Mouse (Mus musculus) limb, embryonic 12.5 days (tissue): ENCODE results near the gene Chmp3. TPM values are rescaled to one million over a fixed set of nuclear protein-coding genes. Genes with fewer than 3 reads are reported as not detected.

Source experiments
- ATAC-seq: fragments of 200-750 bp; cut with Nextera tagmentation; 2 replicates; pipeline ENCODE4 v1.8.0; 2017; ENCODE audit warnings: low read depth, moderate TSS enrichment; ENCODE audit not compliant: insufficient number of reproducible peaks, insufficient read depth, low FRiP score, low TSS enrichment
- H3K27ac ChIP-seq: fragments of 300-500 bp; sonication (generic); 2 replicates; pipeline ENCODE4 v1.5.1; 2016; ENCODE audit warnings: mild to moderate bottlenecking, moderate library complexity
- H3K27me3 ChIP-seq: fragments of 300-500 bp; sonication (generic); 2 replicates; pipeline ENCODE4 v1.6.1; 2016; ENCODE audit warnings: mild to moderate bottlenecking, moderate library complexity
- H3K36me3 ChIP-seq: fragments of 300-500 bp; sonication (generic); 2 replicates; pipeline ENCODE4 v1.6.1; 2016; ENCODE audit warnings: mild to moderate bottlenecking, moderate library complexity
- H3K4me1 ChIP-seq: fragments of 300-500 bp; sonication (generic); replicated peaks from 2 replicates; pipeline ENCODE4 v1.6.1; 2016
- H3K4me2 ChIP-seq: fragments of 300-500 bp; sonication (generic); 2 replicates; pipeline ENCODE4 v1.6.1; 2016; ENCODE audit warnings: mild to moderate bottlenecking, moderate library complexity
- H3K4me3 ChIP-seq: fragments of 300-500 bp; sonication (generic); replicated peaks from 2 replicates; pipeline ENCODE4 v1.5.1; 2016; ENCODE audit warnings: mild to moderate bottlenecking
- H3K9ac ChIP-seq: fragments of 300-500 bp; sonication (generic); replicated peaks from 2 replicates; pipeline ENCODE4 v1.6.1; 2016; ENCODE audit warnings: mild to moderate bottlenecking, moderate library complexity
- H3K9me3 ChIP-seq: fragments of 300-500 bp; sonication (generic); 2 replicates; pipeline ENCODE4 v1.6.1; 2016; ENCODE audit warnings: mild to moderate bottlenecking, moderate library complexity
- WGBS: fragments of 180-500 bp; shearing (Covaris S2); methylation state at CpG from one replicate; pipeline ENCODE4 v1.1.7; 2016; 5-methylcytosine and 5-hydroxymethylcytosine counted together
- polyA plus RNA-seq: library from polyadenylated mRNA; unstranded; fragments of >200 nt; fragmentation: Nextera tagmentation; extraction: Ambion mirVana; gene quantifications from 2 replicates; pipeline ENCODE4 v1.2.1, GENCODE M21; 2016

The Chmp3 gene
- polyA plus RNA-seq, 1 experiment from 2014 or later: 50.1 TPM

GRCm38 (mm10) chr6:71530176-71530575 is 13.4 kb upstream of the Chmp3 start:
- no peaks in the 10 kb centered on the region for H3K9me3 ChIP-seq
- no peaks in the 10 kb centered on the region for H3K27me3 ChIP-seq
- H3K27ac ChIP-seq: no peak overlapping the region
- 82% methylated on average over 8 of the region's 8 CpGs for WGBS
- no peak for ATAC-seq
- no peak overlapping the region for H3K4me2 ChIP-seq
- H3K36me3 ChIP-seq: no peaks in the 10 kb centered on the region
- no peaks in the 10 kb centered on the region for H3K4me1 ChIP-seq
- H3K4me3 ChIP-seq: no peak overlapping the region
- H3K9ac ChIP-seq: no peak overlapping the region

GRCm38 (mm10) chr6:71537286-71537685 is 6.3 kb upstream of the Chmp3 start:
- Histone ChIP-seq H3K27me3 (no peaks in the 10 kb centered on the region), H3K9ac (no peak overlapping the region)
- no peak for ATAC-seq

GRCm38 (mm10) chr6:71555507-71555951 is 11.9 kb downstream of the Chmp3 start:
- no peaks in the 10 kb centered on the region for H3K9me3 ChIP-seq
- H3K9ac ChIP-seq: no peak overlapping the region
- H3K36me3 ChIP-seq: peaks cover 13% of the 10 kb centered on the region; the same call in 1 of the 2 replicates
- no peak for ATAC-seq
- no peak overlapping the region for H3K4me2 ChIP-seq
- H3K27me3 ChIP-seq: no peaks in the 10 kb centered on the region
- 87% methylated on average over 2 of the region's 2 CpGs for WGBS
- no peak overlapping the region for H3K27ac ChIP-seq
- H3K4me3 ChIP-seq: no peak overlapping the region
- no peaks in the 10 kb centered on the region for H3K4me1 ChIP-seq

More at GRCm38 (mm10) chr6:71537286-71537685, 6.3 kb upstream of the Chmp3 start:
- H3K4me3 ChIP-seq: no peak overlapping the region
- no peaks in the 10 kb centered on the region for H3K9me3 ChIP-seq
- H3K27ac ChIP-seq: no peak overlapping the region
- H3K4me1 ChIP-seq: no peaks in the 10 kb centered on the region
- H3K4me2 ChIP-seq: no peak overlapping the region
- H3K36me3 ChIP-seq: no peaks in the 10 kb centered on the region

DNA sequence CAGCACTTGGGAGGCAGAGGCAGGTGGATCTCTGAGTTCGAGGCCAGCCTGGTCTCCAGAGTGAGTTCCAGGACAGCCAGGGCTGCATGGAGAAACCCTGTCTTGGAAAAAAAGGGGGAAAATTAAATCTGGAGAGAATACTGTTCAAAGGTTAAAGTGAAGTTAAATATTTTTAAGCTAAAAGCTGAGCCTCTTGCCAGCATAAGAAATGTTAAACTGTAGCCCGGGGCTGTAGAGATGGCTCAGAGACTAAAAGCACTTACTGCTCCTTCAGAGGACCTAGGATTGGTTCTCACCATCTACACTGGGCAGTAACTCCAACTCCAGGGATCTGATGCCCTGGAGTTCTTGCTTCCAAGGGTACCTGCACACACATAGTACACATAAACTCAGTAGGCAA is 13.2 kb downstream of the Chmp3 start:
- WGBS: 94% methylated on average over 2 of the region's 2 CpGs
- H3K9ac ChIP-seq: no peak overlapping the region
- H3K36me3 ChIP-seq: peaks cover 24% of the 10 kb centered on the region; the same call in 1 of the 2 replicates
- H3K4me1 ChIP-seq: no peaks in the 10 kb centered on the region
- ATAC-seq: no peak
- no peaks in the 10 kb centered on the region for H3K9me3 ChIP-seq
- no peak overlapping the region for H3K4me2 ChIP-seq
- H3K27ac ChIP-seq: no peak overlapping the region
- no peaks in the 10 kb centered on the region for H3K27me3 ChIP-seq
- no peak overlapping the region for H3K4me3 ChIP-seq

DNA sequence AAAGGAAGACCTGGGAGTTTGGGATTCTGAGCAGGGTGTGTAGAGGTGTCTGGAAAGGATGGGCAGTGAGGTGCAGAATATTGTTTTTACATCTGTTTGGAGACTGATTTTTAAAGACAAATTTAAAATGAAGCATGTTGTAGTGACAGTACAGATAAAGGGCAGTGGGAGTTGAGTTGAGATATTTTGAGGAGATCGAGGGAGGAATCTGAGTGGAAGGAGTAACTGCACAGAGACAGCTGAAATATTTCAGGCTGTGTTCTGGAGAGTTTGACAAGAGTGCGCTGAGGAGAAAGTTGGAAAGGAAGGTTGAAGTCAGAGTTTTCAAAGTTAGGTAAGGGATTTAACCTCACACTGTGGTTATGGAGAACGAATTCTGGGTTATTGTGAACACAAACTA is 25.0 kb downstream of the Chmp3 start:
- H3K4me2 ChIP-seq: no peak overlapping the region
- H3K9me3 ChIP-seq: no peaks in the 10 kb centered on the region
- no peak overlapping the region for H3K9ac ChIP-seq
- no peak overlapping the region for H3K4me3 ChIP-seq
- WGBS: 93% methylated on average over 3 of the region's 3 CpGs
- H3K36me3 ChIP-seq: peaks cover 22% of the 10 kb centered on the region
- no peak overlapping the region for H3K27ac ChIP-seq
- ATAC-seq: no peak
- H3K4me1 ChIP-seq: no peaks in the 10 kb centered on the region
- no peaks in the 10 kb centered on the region for H3K27me3 ChIP-seq

GRCm38 (mm10) chr6:71569025-71569424 is 25.4 kb downstream of the Chmp3 start:
- 47% methylated on average over 2 of the region's 2 CpGs for WGBS
- H3K27ac ChIP-seq: no peak overlapping the region
- peaks cover 26% of the 10 kb centered on the region for H3K36me3 ChIP-seq
- H3K9ac ChIP-seq: no peak overlapping the region
- H3K9me3 ChIP-seq: no peaks in the 10 kb centered on the region
- no peaks in the 10 kb centered on the region for H3K27me3 ChIP-seq
- no peak for ATAC-seq
- H3K4me3 ChIP-seq: no peak overlapping the region
- H3K4me1 ChIP-seq: no peaks in the 10 kb centered on the region
- no peak overlapping the region for H3K4me2 ChIP-seq

GRCm38 (mm10) chr6:71575359-71575758 is 31.8 kb downstream of the Chmp3 start:
- ATAC-seq: no peak

DNA sequence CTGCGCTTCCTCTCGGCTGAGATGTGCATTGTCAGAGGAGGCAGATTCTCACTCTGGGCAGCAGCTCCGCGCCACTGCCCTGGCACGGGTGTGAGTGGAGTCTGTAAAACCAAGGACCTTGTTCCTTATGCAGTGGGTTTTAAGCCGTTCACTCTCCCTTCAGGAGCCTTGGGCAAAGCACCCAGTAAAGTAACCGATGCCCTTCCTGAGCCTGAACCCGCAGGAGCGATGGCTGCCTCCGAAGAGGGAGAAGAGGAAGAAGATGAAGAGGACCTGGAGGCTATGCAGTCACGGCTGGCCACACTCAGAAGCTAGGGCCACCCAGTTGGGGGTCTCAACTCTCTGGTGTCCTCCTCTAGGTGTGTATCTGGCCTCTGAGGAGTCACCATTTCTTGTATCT is 35.9 kb downstream of the Chmp3 start:
- H3K4me2 ChIP-seq: no peak overlapping the region
- H3K9ac ChIP-seq: no peak overlapping the region
- H3K36me3 ChIP-seq: peaks cover 36% of the 10 kb centered on the region
- no peaks in the 10 kb centered on the region for H3K27me3 ChIP-seq
- no peaks in the 10 kb centered on the region for H3K9me3 ChIP-seq
- H3K4me3 ChIP-seq: no peak overlapping the region
- H3K4me1 ChIP-seq: peaks cover 7% of the 10 kb centered on the region
- WGBS: 94% methylated on average over 11 of the region's 11 CpGs
- H3K27ac ChIP-seq: no peak overlapping the region
- no peak for ATAC-seq

More at GRCm38 (mm10) chr6:71575359-71575758, 31.8 kb downstream of the Chmp3 start:
- H3K9ac ChIP-seq: no peak overlapping the region
- H3K27me3 ChIP-seq: no peaks in the 10 kb centered on the region
- no peak overlapping the region for H3K4me3 ChIP-seq
- no peaks in the 10 kb centered on the region for H3K4me1 ChIP-seq
- no peaks in the 10 kb centered on the region for H3K9me3 ChIP-seq
- H3K36me3 ChIP-seq: peaks cover 38% of the 10 kb centered on the region
- 95% methylated on average over 1 of the region's 1 CpGs for WGBS
- no peak overlapping the region for H3K27ac ChIP-seq
- no peak overlapping the region for H3K4me2 ChIP-seq

GRCm38 (mm10) chr6:71583198-71583597 is 39.6 kb downstream of the Chmp3 start:
- H3K36me3 ChIP-seq: peaks cover 45% of the 10 kb centered on the region
- no peak overlapping the region for H3K4me2 ChIP-seq
- 50% methylated on average over 4 of the region's 4 CpGs for WGBS
- no peak for ATAC-seq
- peaks cover 7% of the 10 kb centered on the region for H3K4me1 ChIP-seq
- no peaks in the 10 kb centered on the region for H3K9me3 ChIP-seq
- H3K27ac ChIP-seq: no peak overlapping the region
- no peak overlapping the region for H3K9ac ChIP-seq
- no peak overlapping the region for H3K4me3 ChIP-seq
- no peaks in the 10 kb centered on the region for H3K27me3 ChIP-seq

DNA sequence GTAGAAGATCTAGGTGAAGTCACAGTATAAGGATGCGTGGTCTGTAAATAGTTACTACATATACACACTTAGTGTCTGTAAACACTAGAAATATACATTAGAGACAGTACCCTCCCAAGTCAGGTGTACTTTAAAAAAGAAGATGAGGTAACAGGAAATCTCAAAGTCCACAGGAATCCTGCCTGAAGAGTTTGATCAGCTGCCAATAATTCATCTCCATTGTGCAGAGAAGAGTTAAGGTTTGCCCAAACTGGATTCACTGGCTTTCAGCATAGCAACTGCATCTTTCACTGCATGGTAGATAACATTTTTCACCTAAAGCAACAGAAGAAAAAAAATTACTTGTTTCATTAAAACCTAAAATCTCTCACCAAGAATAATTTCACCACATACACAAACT is 45.8 kb downstream of the Chmp3 start:
- Histone ChIP-seq H3K27me3 (no peaks in the 10 kb centered on the region), H3K9ac (no peak overlapping the region), H3K9me3 (no peaks in the 10 kb centered on the region), H3K27ac (no peak overlapping the region), H3K4me1 (no peaks in the 10 kb centered on the region), H3K4me2 (no peak overlapping the region), H3K36me3 (peaks cover 79% of the 10 kb centered on the region), H3K4me3 (no peak overlapping the region)
- WGBS: 100% methylated on average over 1 of the region's 1 CpGs
- no peak for ATAC-seq

DNA sequence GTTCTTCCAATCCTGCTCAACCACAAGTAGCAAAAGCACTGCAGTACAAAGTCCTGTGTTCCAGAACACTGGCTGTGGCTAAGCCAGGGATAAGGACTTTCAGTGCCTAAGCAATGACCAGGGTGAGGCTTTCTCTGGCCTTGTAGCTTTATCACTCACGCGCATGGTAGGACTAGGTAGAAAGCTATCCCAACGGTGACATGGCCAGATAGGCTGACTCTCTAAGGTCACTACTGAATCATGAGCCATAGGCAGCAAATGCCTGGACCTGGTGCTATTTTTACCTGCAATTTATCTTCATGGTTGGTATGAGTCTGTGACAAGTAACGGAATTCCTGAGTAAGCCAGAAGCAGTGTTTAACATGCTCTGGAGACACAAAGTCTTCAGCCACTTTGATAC is 46.6 kb downstream of the Chmp3 start:
- WGBS: 91% methylated on average over 4 of the region's 4 CpGs
- Histone ChIP-seq H3K36me3 (peaks cover 87% of the 10 kb centered on the region), H3K4me2 (no peak overlapping the region), H3K27me3 (no peaks in the 10 kb centered on the region), H3K9ac (no peak overlapping the region), H3K4me1 (no peaks in the 10 kb centered on the region), H3K9me3 (no peaks in the 10 kb centered on the region), H3K27ac (no peak overlapping the region), H3K4me3 (no peak overlapping the region)
- ATAC-seq: no peak

DNA sequence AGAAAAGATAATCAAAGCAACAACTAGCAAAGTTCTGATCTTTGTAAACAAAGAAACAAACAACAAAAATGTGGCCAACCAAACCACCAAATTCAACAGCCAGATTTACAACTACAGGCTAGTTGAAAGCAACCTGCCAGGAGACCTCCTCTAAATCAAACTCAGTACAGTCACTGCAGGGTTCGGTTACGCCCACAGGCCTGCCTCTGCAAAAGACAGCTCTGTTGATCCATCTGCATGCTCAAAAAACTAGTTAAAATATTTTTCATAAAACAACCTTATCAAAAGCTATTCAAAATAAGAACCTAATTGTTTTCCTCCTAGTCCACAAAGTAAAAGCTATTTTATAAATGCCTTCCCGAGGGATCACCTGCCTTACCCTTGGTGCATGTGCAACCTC is 64.2 kb downstream of the Chmp3 start:
- Histone ChIP-seq H3K36me3 (peaks cover 83% of the 10 kb centered on the region), H3K27me3 (no peaks in the 10 kb centered on the region)

More for the DNA sequence above, 64.2 kb downstream of the Chmp3 start:
- H3K4me1 ChIP-seq: no peaks in the 10 kb centered on the region
- H3K9me3 ChIP-seq: no peaks in the 10 kb centered on the region
- H3K27ac ChIP-seq: no peak overlapping the region
- H3K4me2 ChIP-seq: no peak overlapping the region
- WGBS: 88% methylated on average over 3 of the region's 3 CpGs
- H3K4me3 ChIP-seq: no peak overlapping the region
- no peak overlapping the region for H3K9ac ChIP-seq
- ATAC-seq: no peak
